Mouse (Mus musculus): Measurements from ENCODE around the gene Alpl. TPM values are rescaled to one million over a fixed set of nuclear protein-coding genes. Genes with fewer than 3 reads are reported as not detected.

Gene Alpl
- polyA plus RNA-seq, 1 experiment: 0.07 TPM

GRCm38 (mm10) chr4:137728399-137729154 is 67.6 kb downstream of the Alpl start:
- no peak overlapping the region for H3K4me3 ChIP-seq
- peaks cover 43% of the 10 kb centered on the region for H3K27me3 ChIP-seq (ENCODE audit: control insufficient read depth, insufficient read depth, insufficient read length)
- no peak for TF ChIP-seq USF1 (IDR thresholded peaks at IDR 0.05; ENCODE audit: low read depth)
- TF ChIP-seq CEBPB (IDR thresholded peaks at IDR 0.05; ENCODE audit: insufficient read depth, poor library complexity, severe bottlenecking): no peak
- no peak for TF ChIP-seq TCF3 (IDR thresholded peaks at IDR 0.05; ENCODE audit: insufficient read length, low read depth)
- TF ChIP-seq REST (IDR thresholded peaks at IDR 0.05; ENCODE audit: insufficient read depth, insufficient read length): no peak
- no peak for TF ChIP-seq E2F4 (IDR thresholded peaks at IDR 0.05; ENCODE audit: insufficient read depth)
- no peak for TF ChIP-seq TCF12 (IDR thresholded peaks at IDR 0.05; ENCODE audit: insufficient read depth, poor library complexity, severe bottlenecking)
- TF ChIP-seq MAX (IDR thresholded peaks at IDR 0.05; ENCODE audit: low read depth): no peak
- no peak for TF ChIP-seq MYOD1 (IDR thresholded peaks at IDR 0.05; ENCODE audit: control insufficient read depth in 1 of 3, insufficient read length in 2 of 3, low read depth in 2 of 3)
- no peak for TF ChIP-seq POLR2AphosphoS2 (IDR thresholded peaks at IDR 0.05; ENCODE audit: insufficient read length, low read depth)
- no peak for TF ChIP-seq SRF (IDR thresholded peaks at IDR 0.05; ENCODE audit: control insufficient read depth, insufficient read length, low read depth)
- no peak for TF ChIP-seq POLR2A (IDR thresholded peaks at IDR 0.05; ENCODE audit: insufficient read length, low read depth)
- no peak for TF ChIP-seq MYOG (IDR thresholded peaks at IDR 0.05; ENCODE audit: control insufficient read depth in 1 of 3, insufficient read depth in 1 of 3, insufficient read length in 2 of 3, low read depth in 2 of 3)
- H3K4me2 ChIP-seq (ENCODE audit: low read depth): no peak overlapping the region
- no peaks in the 10 kb centered on the region for H3K79me2 ChIP-seq (ENCODE audit: control insufficient read depth, insufficient read depth)
- H3K36me3 ChIP-seq (ENCODE audit: control insufficient read depth, insufficient read depth): no peaks in the 10 kb centered on the region
- no peak overlapping the region for H3ac ChIP-seq (ENCODE audit: control insufficient read depth, insufficient read length)

- H3K4me3 ChIP-seq: no peak overlapping the region
- H3K27me3 ChIP-seq (ENCODE audit: control insufficient read depth, insufficient read depth, insufficient read length): peaks cover 36% of the 10 kb centered on the region
- H3K79me2 ChIP-seq (ENCODE audit: control insufficient read depth, insufficient read depth): no peaks in the 10 kb centered on the region
- TF ChIP-seq REST (IDR thresholded peaks at IDR 0.05; ENCODE audit: insufficient read depth, insufficient read length) (no peak), MYOD1 (IDR thresholded peaks at IDR 0.05; ENCODE audit: control insufficient read depth in 1 of 3, insufficient read length in 2 of 3, low read depth in 2 of 3) (no peak), E2F4 (IDR thresholded peaks at IDR 0.05; ENCODE audit: insufficient read depth) (no peak), USF1 (IDR thresholded peaks at IDR 0.05; ENCODE audit: low read depth) (no peak), TCF12 (IDR thresholded peaks at IDR 0.05; ENCODE audit: insufficient read depth, poor library complexity, severe bottlenecking) (no peak), CEBPB (IDR thresholded peaks at IDR 0.05; ENCODE audit: insufficient read depth, poor library complexity, severe bottlenecking) (no peak), POLR2A (IDR thresholded peaks at IDR 0.05; ENCODE audit: insufficient read length, low read depth) (no peak), MYOG (IDR thresholded peaks at IDR 0.05; ENCODE audit: control insufficient read depth in 1 of 3, insufficient read depth in 1 of 3, insufficient read length in 2 of 3, low read depth in 2 of 3) (no peak), POLR2AphosphoS2 (IDR thresholded peaks at IDR 0.05; ENCODE audit: insufficient read length, low read depth) (no peak), TCF3 (IDR thresholded peaks at IDR 0.05; ENCODE audit: insufficient read length, low read depth) (no peak), MAX (IDR thresholded peaks at IDR 0.05; ENCODE audit: low read depth) (no peak)
- H3K4me2 ChIP-seq (ENCODE audit: low read depth): no peak overlapping the region
- H3ac ChIP-seq (ENCODE audit: control insufficient read depth, insufficient read length): no peak overlapping the region
- no peaks in the 10 kb centered on the region for H3K36me3 ChIP-seq (ENCODE audit: control insufficient read depth, insufficient read depth)
These were observed 68.5 kb downstream of the Alpl start for GRCm38 (mm10) chr4:137727506-137728187.

GRCm38 (mm10) chr4:137726739-137727505 is 69.3 kb downstream of the Alpl start:
- TF ChIP-seq E2F4 (IDR thresholded peaks at IDR 0.05; ENCODE audit: insufficient read depth) (no peak), TCF12 (IDR thresholded peaks at IDR 0.05; ENCODE audit: insufficient read depth, poor library complexity, severe bottlenecking) (no peak), REST (IDR thresholded peaks at IDR 0.05; ENCODE audit: insufficient read depth, insufficient read length) (no peak), MAX (IDR thresholded peaks at IDR 0.05; ENCODE audit: low read depth) (no peak), CEBPB (IDR thresholded peaks at IDR 0.05; ENCODE audit: insufficient read depth, poor library complexity, severe bottlenecking) (no peak), USF1 (IDR thresholded peaks at IDR 0.05; ENCODE audit: low read depth) (no peak), MYOG (IDR thresholded peaks at IDR 0.05; ENCODE audit: control insufficient read depth in 1 of 3, insufficient read depth in 1 of 3, insufficient read length in 2 of 3, low read depth in 2 of 3) (no peak), SRF (IDR thresholded peaks at IDR 0.05; ENCODE audit: control insufficient read depth, insufficient read length, low read depth) (no peak), POLR2A (IDR thresholded peaks at IDR 0.05; ENCODE audit: insufficient read length, low read depth) (no peak), MYOD1 (IDR thresholded peaks at IDR 0.05; ENCODE audit: control insufficient read depth in 1 of 3, insufficient read length in 2 of 3, low read depth in 2 of 3) (no peak), POLR2AphosphoS2 (IDR thresholded peaks at IDR 0.05; ENCODE audit: insufficient read length, low read depth) (no peak), TCF3 (IDR thresholded peaks at IDR 0.05; ENCODE audit: insufficient read length, low read depth) (no peak)
- H3K36me3 ChIP-seq (ENCODE audit: control insufficient read depth, insufficient read depth): no peaks in the 10 kb centered on the region
- no peak overlapping the region for H3K4me3 ChIP-seq
- no peaks in the 10 kb centered on the region for H3K79me2 ChIP-seq (ENCODE audit: control insufficient read depth, insufficient read depth)
- no peak overlapping the region for H3ac ChIP-seq (ENCODE audit: control insufficient read depth, insufficient read length)
- peaks cover 29% of the 10 kb centered on the region for H3K27me3 ChIP-seq (ENCODE audit: control insufficient read depth, insufficient read depth, insufficient read length)
- H3K4me2 ChIP-seq (ENCODE audit: low read depth): no peak overlapping the region

GRCm38 (mm10) chr4:137725541-137726145 is 70.5 kb downstream of the Alpl start:
- peaks cover 26% of the 10 kb centered on the region for H3K27me3 ChIP-seq (ENCODE audit: control insufficient read depth, insufficient read depth, insufficient read length)
- TF ChIP-seq SRF (IDR thresholded peaks at IDR 0.05; ENCODE audit: control insufficient read depth, insufficient read length, low read depth) (no peak), POLR2AphosphoS2 (IDR thresholded peaks at IDR 0.05; ENCODE audit: insufficient read length, low read depth) (no peak), POLR2A (IDR thresholded peaks at IDR 0.05; ENCODE audit: insufficient read length, low read depth) (no peak), E2F4 (IDR thresholded peaks at IDR 0.05; ENCODE audit: insufficient read depth) (no peak), USF1 (IDR thresholded peaks at IDR 0.05; ENCODE audit: low read depth) (no peak), MYOD1 (IDR thresholded peaks at IDR 0.05; ENCODE audit: control insufficient read depth in 1 of 3, insufficient read length in 2 of 3, low read depth in 2 of 3) (no peak), TCF12 (IDR thresholded peaks at IDR 0.05; ENCODE audit: insufficient read depth, poor library complexity, severe bottlenecking) (no peak), MAX (IDR thresholded peaks at IDR 0.05; ENCODE audit: low read depth) (no peak), REST (IDR thresholded peaks at IDR 0.05; ENCODE audit: insufficient read depth, insufficient read length) (no peak), TCF3 (IDR thresholded peaks at IDR 0.05; ENCODE audit: insufficient read length, low read depth) (no peak), MYOG (IDR thresholded peaks at IDR 0.05; ENCODE audit: control insufficient read depth in 1 of 3, insufficient read depth in 1 of 3, insufficient read length in 2 of 3, low read depth in 2 of 3) (no peak), CEBPB (IDR thresholded peaks at IDR 0.05; ENCODE audit: insufficient read depth, poor library complexity, severe bottlenecking) (no peak)
- no peak overlapping the region for H3K4me2 ChIP-seq (ENCODE audit: low read depth)
- no peaks in the 10 kb centered on the region for H3K79me2 ChIP-seq (ENCODE audit: control insufficient read depth, insufficient read depth)
- no peak overlapping the region for H3K4me3 ChIP-seq
- no peak overlapping the region for H3ac ChIP-seq (ENCODE audit: control insufficient read depth, insufficient read length)
- H3K36me3 ChIP-seq (ENCODE audit: control insufficient read depth, insufficient read depth): no peaks in the 10 kb centered on the region

Measured in myocyte (in vitro differentiated cells).